Mouse (Mus musculus): ENCODE results near the gene Sptlc2. TPM values are rescaled to one million over a fixed set of nuclear protein-coding genes. Genes with fewer than 3 reads are reported as not detected.
"Not testable (repeated sequence)": the region's sequence is repeated elsewhere in the genome, so short reads cannot be mapped to it uniquely, and the experiment has no call there.

The Sptlc2 gene
- total RNA-seq, 2 experiments from 2014 or later, result 7.9 to 10.0 TPM

DNA sequence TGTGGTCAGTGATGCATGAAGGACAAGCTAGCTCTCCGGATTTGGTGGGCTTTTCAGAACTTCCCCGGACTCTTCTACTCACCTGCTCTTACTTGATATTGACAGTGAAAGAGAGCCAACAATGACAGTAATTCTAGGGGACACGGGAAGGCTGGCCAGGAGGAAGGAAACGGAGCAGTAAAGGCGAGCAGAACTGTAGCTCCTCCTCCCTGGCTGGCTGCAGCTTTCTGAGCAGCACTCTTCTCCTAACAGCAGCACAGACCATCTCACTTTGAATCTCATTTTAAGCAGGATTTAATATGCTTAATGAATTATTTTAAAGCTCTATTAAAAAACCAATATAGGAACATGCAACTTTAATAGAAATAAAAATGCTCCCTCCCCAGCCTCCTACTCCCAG lies 56.2 kb downstream of the Sptlc2 start:
- DNase-seq (ENCODE audit: low spot score), result no peak

GRCm38 (mm10) chr12:87331053-87331456 lies 57.1 kb downstream of the Sptlc2 start:
- DNase-seq (ENCODE audit: low spot score), result no peak

GRCm38 (mm10) chr12:87330213-87330612 lies 57.9 kb downstream of the Sptlc2 start:
- no peak for DNase-seq (ENCODE audit: low spot score)

- no peak for DNase-seq (ENCODE audit: low spot score)
Observed at GRCm38 (mm10) chr12:87328025-87328424, 60.1 kb downstream of the Sptlc2 start.

GRCm38 (mm10) chr12:87327610-87328009 lies 60.5 kb downstream of the Sptlc2 start:
- DNase-seq (ENCODE audit: low spot score), result no peak

GRCm38 (mm10) chr12:87325452-87325851 lies 62.7 kb downstream of the Sptlc2 start:
- no peak for DNase-seq (ENCODE audit: low spot score)

- DNase-seq (ENCODE audit: low spot score), result no peak
Observed at GRCm38 (mm10) chr12:87319229-87319628, 68.9 kb downstream of the Sptlc2 start.

DNA sequence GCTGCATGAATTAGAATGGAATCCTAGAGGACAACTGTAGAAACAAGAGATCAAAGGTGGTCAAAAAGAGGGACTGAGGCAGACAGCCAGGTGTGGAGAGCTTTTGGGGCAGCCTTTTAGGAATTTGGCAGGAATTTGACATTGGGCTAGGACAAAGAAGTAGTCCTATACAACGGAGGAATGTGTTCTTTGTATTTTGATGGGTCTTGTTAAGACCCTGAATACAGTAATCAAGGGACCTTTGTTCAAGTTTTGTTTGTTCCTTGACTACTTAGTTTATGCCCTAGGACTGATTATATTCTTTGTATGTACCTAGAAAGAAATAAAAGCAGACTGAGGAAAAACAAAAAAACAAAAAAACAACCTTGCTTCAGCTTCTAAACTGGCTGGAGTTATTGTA lies 70.2 kb downstream of the Sptlc2 start:
- DNase-seq (ENCODE audit: low spot score), result no peak

DNA sequence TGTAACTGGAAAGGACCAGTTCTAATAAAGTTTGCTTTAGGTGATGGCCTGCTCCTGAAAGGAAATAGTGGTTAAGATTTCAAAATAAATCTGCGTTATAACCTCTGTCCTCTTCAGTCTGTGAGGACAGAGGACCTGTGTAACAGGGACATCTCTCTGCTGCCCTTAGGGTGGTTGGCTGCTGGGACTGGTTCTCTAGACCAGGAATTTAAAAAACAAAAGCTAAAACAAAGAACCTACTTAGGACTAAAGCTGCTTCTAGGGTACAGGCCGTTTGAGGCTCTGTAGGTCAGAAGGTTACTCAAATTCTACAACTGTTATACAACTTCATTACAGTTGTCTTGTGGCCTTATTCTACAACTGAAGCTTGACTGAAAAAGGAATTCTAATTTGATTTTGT lies 75.1 kb downstream of the Sptlc2 start:
- DNase-seq (ENCODE audit: low spot score), result no peak

GRCm38 (mm10) chr12:87306584-87306844 lies 81.6 kb downstream of the Sptlc2 start:
- not testable (repeated sequence) for DNase-seq (ENCODE audit: low spot score)

DNA sequence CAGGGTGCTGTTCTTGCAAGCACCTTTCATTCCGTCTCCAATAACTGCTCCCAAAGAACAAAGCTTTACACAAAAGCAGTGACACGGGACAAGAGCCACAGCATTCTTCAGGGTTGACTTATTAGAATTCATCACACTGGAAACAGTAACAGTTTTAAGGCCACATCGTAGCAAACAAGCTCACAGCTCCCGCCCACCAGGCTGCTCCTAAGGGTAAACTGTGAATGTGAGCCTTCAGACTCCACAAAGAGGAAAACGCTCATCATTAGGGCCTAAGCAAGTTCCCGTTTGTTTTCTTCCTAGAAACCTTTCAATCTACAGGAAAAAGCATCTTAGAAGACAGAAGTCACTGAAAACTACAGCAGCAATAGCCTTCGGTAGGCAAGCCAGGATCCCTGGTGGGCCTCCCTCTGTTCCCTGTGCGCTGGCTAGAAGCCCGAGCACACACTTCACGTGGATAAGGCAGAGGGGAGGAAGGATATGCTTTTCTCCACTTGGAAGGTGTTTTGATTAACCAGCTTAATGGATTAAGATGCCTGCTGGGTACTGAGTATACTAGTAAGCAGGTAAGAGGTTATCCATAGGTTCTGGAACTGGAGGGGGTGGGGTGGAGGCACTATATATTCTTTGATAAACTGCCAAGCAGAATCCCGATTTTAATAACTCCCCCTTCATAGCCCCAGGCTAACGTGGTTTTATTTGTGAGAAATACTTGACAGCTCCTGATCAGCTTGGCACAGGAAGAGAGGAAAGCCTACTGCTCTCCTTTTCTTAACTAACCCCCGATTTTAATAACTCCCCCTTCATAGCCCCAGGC lies 82.2 kb downstream of the Sptlc2 start:
- no peak for DNase-seq (ENCODE audit: low spot score)

DNA sequence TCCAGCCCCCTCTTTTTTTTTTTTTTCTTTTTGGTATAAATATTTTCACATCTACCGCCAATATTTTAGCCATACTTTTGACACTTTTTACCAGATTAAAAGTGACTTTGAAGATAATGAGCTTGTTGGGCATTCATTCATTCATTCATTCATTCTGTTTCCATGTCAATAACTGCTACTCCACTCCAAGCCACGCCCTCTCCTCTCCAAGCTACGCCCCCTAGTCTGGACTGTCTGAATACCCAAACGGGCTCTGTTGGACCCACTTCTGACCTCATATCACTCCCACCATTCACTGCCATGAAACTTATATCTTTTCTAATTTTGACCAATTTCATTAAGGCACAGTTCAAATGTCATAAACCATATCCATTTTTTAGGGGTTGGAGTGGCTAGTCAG lies 87.0 kb downstream of the Sptlc2 start:
- no peak for DNase-seq (ENCODE audit: low spot score)

- no peak for DNase-seq (ENCODE audit: low spot score)
Observed at GRCm38 (mm10) chr12:87300441-87300690, 87.8 kb downstream of the Sptlc2 start.

GRCm38 (mm10) chr12:87299657-87300440 lies 88.3 kb downstream of the Sptlc2 start, which contains the start of gene Ism2:
TSS of gene Ism2 (minus strand) at chr12:87299705.
- peak; percentile 5 for DNase-seq (ENCODE audit: low spot score)

- DNase-seq (ENCODE audit: low spot score), result no peak
Observed at GRCm38 (mm10) chr12:87299037-87299656, 89.0 kb downstream of the Sptlc2 start.

GRCm38 (mm10) chr12:87293934-87294333 lies 94.2 kb downstream of the Sptlc2 start:
- DNase-seq (ENCODE audit: low spot score), result no peak

DNA sequence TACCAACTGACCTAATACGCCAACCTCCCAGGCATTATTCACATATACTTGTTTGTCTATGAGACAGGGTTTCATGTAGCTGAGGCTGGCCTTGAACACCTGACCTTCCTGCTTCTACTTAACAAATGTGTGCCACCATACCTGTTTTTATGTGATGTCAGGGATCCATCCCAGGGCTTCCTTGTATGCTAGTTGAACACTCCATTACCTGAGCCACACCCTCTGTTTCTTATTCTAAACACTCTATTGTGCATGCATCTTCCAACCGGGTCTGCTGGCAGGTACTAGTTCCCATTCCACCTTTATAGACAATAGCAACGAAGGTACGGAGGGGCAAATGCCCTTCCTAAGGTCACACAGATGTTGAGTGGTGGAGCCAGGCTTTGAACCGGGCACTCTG lies 99.1 kb downstream of the Sptlc2 start:
- no peak for DNase-seq (ENCODE audit: low spot score)

DNA sequence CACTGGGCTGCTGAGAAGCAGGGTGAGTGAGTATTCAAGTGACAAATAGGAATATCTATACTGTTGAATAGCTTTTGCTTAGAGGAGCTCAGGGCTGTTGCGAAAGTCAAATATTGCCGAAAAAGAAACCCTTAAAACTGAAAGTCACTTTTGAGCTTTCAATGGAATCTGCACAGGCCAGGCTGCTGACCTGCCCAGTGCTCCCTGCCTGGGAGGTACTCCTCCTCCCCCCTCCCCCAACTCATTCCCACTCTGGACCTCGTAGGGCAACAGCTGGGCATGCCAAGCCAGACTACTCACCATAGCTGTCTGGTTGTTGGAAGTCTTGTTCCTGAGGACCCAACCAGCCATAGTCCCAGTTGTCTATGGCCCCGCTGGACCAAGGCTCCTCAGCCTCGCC lies 103.4 kb downstream of the Sptlc2 start:
- no peak for DNase-seq (ENCODE audit: low spot score)

DNA sequence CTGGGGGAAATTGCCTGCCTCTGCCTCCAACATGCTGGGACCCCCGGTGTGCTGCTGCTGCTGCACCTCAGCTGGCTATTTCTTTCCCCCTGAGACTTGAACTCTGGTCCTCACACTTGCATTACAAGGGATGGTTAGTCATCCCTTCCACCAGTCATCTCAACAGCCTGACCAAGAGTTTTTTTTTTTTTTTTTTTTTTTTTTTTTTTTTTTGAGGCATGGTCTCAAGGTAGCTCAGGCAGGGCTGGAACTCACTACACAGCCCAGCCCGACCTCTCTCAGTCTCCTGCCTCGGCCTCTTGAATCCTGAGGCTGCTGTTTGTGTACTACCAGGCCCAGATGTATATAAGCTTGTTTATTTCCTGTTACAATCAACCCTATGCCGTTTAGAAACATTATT lies 103.9 kb downstream of the Sptlc2 start:
- no peak for DNase-seq (ENCODE audit: low spot score)

- no peak for DNase-seq (ENCODE audit: low spot score)
Observed at GRCm38 (mm10) chr12:87283706-87284105, 104.4 kb downstream of the Sptlc2 start.

- no peak for DNase-seq (ENCODE audit: low spot score)
Observed at GRCm38 (mm10) chr12:87282743-87283142, 105.4 kb downstream of the Sptlc2 start.

GRCm38 (mm10) chr12:87281766-87282165 lies 106.4 kb downstream of the Sptlc2 start:
- DNase-seq (ENCODE audit: low spot score), result no peak

DNA sequence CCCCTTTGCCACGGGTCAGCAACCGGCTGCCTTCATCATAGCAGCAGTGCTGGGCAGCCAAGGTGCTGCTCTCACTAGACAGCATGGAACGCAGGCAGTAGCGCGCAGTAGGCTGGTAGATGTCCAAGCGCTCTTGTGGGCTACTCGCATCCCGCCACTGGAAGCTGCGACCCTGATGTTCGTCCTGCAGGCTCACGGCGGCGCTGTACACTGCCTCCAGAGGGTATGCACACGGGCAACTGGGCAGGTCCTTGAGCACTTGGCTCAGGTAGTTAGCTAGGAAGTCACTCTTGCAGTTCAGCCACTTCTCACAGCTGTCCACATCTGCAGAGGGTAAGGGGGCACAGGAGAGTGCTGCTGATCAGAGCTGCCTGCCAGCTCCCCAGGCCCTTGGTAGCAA lies 108.3 kb downstream of the Sptlc2 start:
- no peak for DNase-seq (ENCODE audit: low spot score)

Data from gastrocnemius, adult 18-20 months (tissue).